ENCODE assay signal across 24 mouse cellular contexts in the genomic region with DNA sequence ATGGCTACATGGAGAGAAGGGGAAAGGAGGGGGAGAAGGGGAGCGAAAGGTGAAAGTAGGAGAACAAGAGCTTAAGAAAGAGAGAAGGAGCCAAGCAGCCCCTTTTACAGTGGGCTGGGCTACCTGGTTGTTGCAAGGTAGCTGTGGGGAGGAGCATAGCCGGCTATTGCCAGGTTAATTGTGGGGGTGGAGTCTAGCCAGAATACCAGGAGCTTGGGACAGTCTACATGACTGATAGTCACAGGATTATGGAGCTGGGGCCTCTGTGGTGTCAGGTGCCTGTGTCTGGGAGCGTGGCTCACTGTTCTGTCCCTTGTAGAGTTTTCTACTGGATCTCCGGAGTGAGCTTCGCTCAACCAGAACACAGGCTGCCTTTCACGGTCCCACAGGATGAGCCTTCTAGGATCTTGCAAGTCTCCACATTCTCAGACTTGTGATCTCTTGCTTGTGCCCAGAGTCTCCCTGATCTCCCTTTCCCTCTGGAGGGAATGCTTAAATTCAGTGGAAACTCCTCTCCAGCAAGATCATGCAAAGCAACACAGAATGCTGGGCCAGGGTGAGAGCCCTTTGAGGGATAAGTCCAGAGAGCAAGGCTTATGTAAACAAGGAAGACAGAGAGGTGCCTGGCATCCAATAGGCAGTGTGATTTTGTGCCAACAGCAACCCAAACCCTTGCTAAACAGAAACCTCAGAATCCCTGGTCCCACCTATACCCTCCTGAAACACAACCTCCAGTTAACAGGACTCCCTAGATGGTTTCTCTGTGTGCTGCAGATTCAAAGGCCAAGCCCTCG. TPM values are rescaled to one million over a fixed set of nuclear protein-coding genes. Genes with fewer than 3 reads are reported as not detected.
DNase-seq lines count a peak whose midpoint lies in the region; TF ChIP-seq lines count a peak whose summit lies in the region.
"Had no signal": no experiment of that assay in that cellular context is flagged by ENCODE, and none has a peak within 500 bp of the region (broad histone marks: within the 10 kb centered on the region; RNA-seq: fewer than 3 reads in every experiment).

No protein-coding gene starts in this region.

- H3K4me1 ChIP-seq in embryonic facial prominence, embryonic 10.5 days, result peaks cover 17% of the 10 kb centered on the region
- H3K4me1 ChIP-seq in heart, adult 2 months (ENCODE audit: control insufficient read depth, insufficient read depth, low read length), result no peaks in the 10 kb centered on the region

- peak overlapping the region; percentile 35; the same call in 1 of the 2 replicates for H3K27ac ChIP-seq in embryonic facial prominence, embryonic 10.5 days (replicated peaks)
- H3K27ac ChIP-seq in heart, adult 2 months, result no peak overlapping the region
- H3K27ac ChIP-seq: gastrocnemius, adult 2 months; hindbrain, embryonic 14.5 days; left cerebral cortex, adult 2 months; liver, embryonic 13.5 days; neural tube, embryonic 12.5 days had no signal

- intact Hi-C loops in heart, adult 2 months (cut with DNase I), result no loop called here

- no peaks in the 10 kb centered on the region for H3K27me3 ChIP-seq in embryonic facial prominence, embryonic 10.5 days (replicated peaks; ENCODE audit: low read depth, poor library complexity, severe bottlenecking)
- H3K27me3 ChIP-seq in heart, adult 2 months (ENCODE audit: control insufficient read depth, insufficient read depth, low read length), result no peaks in the 10 kb centered on the region
- H3K27me3 ChIP-seq: limb, embryonic 12.5 days; liver, embryonic 13.5 days; neural tube, embryonic 12.5 days had no signal

- no peak overlapping the region for H3K4me3 ChIP-seq in embryonic facial prominence, embryonic 10.5 days
- no peak overlapping the region for H3K4me3 ChIP-seq in heart, adult 2 months
- H3K4me3 ChIP-seq: erythroblast, embryonic 14.5 days; gastrocnemius, adult 2 months; left cerebral cortex, adult 2 months; limb, embryonic 12.5 days; liver, embryonic 13.5 days; neural tube, embryonic 12.5 days had no signal

- 78% methylated on average over 7 of the region's 7 CpGs for WGBS in embryonic facial prominence, embryonic 10.5 days
- whole genome bisulfite sequencing in heart, adult 2 months, result 92% methylated on average over 7 of the region's 7 CpGs

- no peak for TF ChIP-seq CTCF in heart, adult 2 months (IDR thresholded peaks at IDR 0.05)

- no peaks in the 10 kb centered on the region for H3K79me2 ChIP-seq in heart, adult 2 months (replicated peaks; ENCODE audit: control insufficient read depth, insufficient read depth, low read length)

- no peak overlapping the region for H3K9ac ChIP-seq in heart, adult 2 months (ENCODE audit: low read depth, low read length)
- H3K9ac ChIP-seq: hindbrain, embryonic 14.5 days; limb, embryonic 12.5 days; liver, embryonic 13.5 days; lung, embryonic 14.5 days; neural tube, embryonic 12.5 days had no signal

- DNase-seq in heart, adult 11 months, result peak; percentile 49
- DNase-seq in heart, adult 18-20 months, result no peak
- peak; percentile 46 for DNase-seq in kidney, adult 9 months
- DNase-seq in kidney, adult 18-20 months, result no peak
- no peak for DNase-seq in embryonic facial prominence, embryonic 10.5 days (ENCODE audit: low spot score)
- DNase-seq in kidney, postnatal 36 days, result peak; percentile 13 to 21
- no peak for DNase-seq in heart, adult 2 months
- no peak for DNase-seq in layer of hippocampus, adult 9-11 months
- DNase-seq: adrenal gland, adult 2 months; adrenal gland, postnatal 36 days; cerebellum, adult 18-20 months; cerebellum, postnatal 10 days; gastrocnemius, adult 2 months; gastrocnemius, postnatal 36 days; heart, postnatal 36 days; liver, embryonic 13.5 days; lung, embryonic 14.5 days; lung, postnatal 14 days; right cerebral cortex, postnatal 4 days had no signal

- H3K9me3 ChIP-seq in embryonic facial prominence, embryonic 10.5 days, result no peaks in the 10 kb centered on the region
- H3K9me3 ChIP-seq: limb, embryonic 12.5 days; liver, embryonic 13.5 days; neural tube, embryonic 12.5 days had no signal

- H3K36me3 ChIP-seq in embryonic facial prominence, embryonic 10.5 days (replicated peaks), result no peaks in the 10 kb centered on the region
- H3K36me3 ChIP-seq in heart, adult 2 months (ENCODE audit: control insufficient read depth, insufficient read depth, low read length), result no peaks in the 10 kb centered on the region
- H3K36me3 ChIP-seq: limb, embryonic 12.5 days; liver, embryonic 13.5 days; neural tube, embryonic 12.5 days had no signal

- TF ChIP-seq POLR2A in heart, adult 2 months (IDR thresholded peaks at IDR 0.05; ENCODE audit: insufficient read depth, low read depth, low read length), result no peak

- no peak for TF ChIP-seq EP300 in heart, adult 2 months (IDR thresholded peaks at IDR 0.05; ENCODE audit: insufficient read depth, low read depth, low read length)

RNA-seq across cellular contexts. Expression of a gene that starts 48.2 kb away (rescaled TPM):
- total RNA-seq in heart, adult 18-20 months (2021), result 10 to 100 TPM; 31.7 to 37.0 TPM
- polyA plus RNA-seq in embryonic facial prominence, embryonic 10.5 days (2016; fragmentation: Nextera tagmentation; extraction: Ambion mirVana), result 5.8 and 7.1 TPM in 2 replicates
- 10 to 100 TPM; 32.7 to 38.3 TPM for total RNA-seq in heart, adult 2 months (2021)
- polyA plus RNA-seq in heart, adult 2 months (2012; rRNA removed), result 9.7 and 17.4 TPM in 2 replicates

Comparison
In these comparisons a context has a peak if more than half of its experiments do, and no peak if none do; other contexts are left out.
1. DNase-seq: peak in heart, adult 11 months (single experiment), kidney, adult 9 months (single experiment) and kidney, postnatal 36 days (2 of 2); none in heart, adult 18-20 months (0 of 2), kidney, adult 18-20 months (single experiment), embryonic facial prominence, embryonic 10.5 days (single experiment), heart, adult 2 months (0 of 2) and layer of hippocampus, adult 9-11 months (single experiment).